Mouse (Mus musculus) intestine, postnatal 0 days (tissue): ENCODE results near the gene Map7d1. TPM values are rescaled to one million over a fixed set of nuclear protein-coding genes. Genes with fewer than 3 reads are reported as not detected.

Source experiments
- ATAC-seq: fragments of 200-750 bp; cut with Nextera tagmentation; 2 replicates; pipeline ENCODE4 v1.8.0; 2017; ENCODE audit warnings: mild to moderate bottlenecking, moderate TSS enrichment, moderate library complexity
- H3K27ac ChIP-seq: fragments of 300-500 bp; sonication (generic); 2 replicates; pipeline ENCODE4 v1.5.1; 2014; ENCODE audit warnings: mild to moderate bottlenecking, low read depth, low read length, moderate library complexity
- H3K27me3 ChIP-seq: fragments of 300-500 bp; sonication (generic); replicated peaks from 2 replicates; pipeline ENCODE4 v1.6.1; 2014; ENCODE audit warnings: low read length, mixed read lengths; ENCODE audit not compliant: control insufficient read depth, insufficient read depth
- H3K36me3 ChIP-seq: fragments of 300-500 bp; sonication (generic); 2 replicates; pipeline ENCODE4 v1.6.1; 2014; ENCODE audit warnings: mild to moderate bottlenecking, moderate library complexity; ENCODE audit not compliant: control insufficient read depth, insufficient read depth
- H3K4me1 ChIP-seq: fragments of 300-500 bp; sonication (generic); replicated peaks from 2 replicates; pipeline ENCODE4 v1.6.1; 2014; ENCODE audit warnings: antibody characterized with exemption, low read length, mixed read lengths; ENCODE audit not compliant: control insufficient read depth, insufficient read depth
- H3K4me2 ChIP-seq: fragments of 300-500 bp; sonication (generic); replicated peaks from 2 replicates; pipeline ENCODE4 v1.6.1; 2014; ENCODE audit warnings: low read depth, mild to moderate bottlenecking, moderate library complexity
- H3K4me3 ChIP-seq: fragments of 300-500 bp; sonication (generic); 2 replicates; pipeline ENCODE4 v1.5.1; 2014; ENCODE audit warnings: low read depth, low read length
- H3K9ac ChIP-seq: fragments of 300-500 bp; sonication (generic); 2 replicates; pipeline ENCODE4 v1.6.1; 2014; ENCODE audit warnings: mild to moderate bottlenecking, low read depth, low read length
- H3K9me3 ChIP-seq: fragments of 300-500 bp; sonication (generic); 2 replicates; pipeline ENCODE4 v1.6.1; 2016; ENCODE audit warnings: mixed run types; ENCODE audit not compliant: control insufficient read depth
- CTCF ChIP-seq: sonication (generic); IDR thresholded peaks from 2 replicates; pipeline ENCODE4 v1.5.1; 2016; ENCODE audit warnings: low read depth, mild to moderate bottlenecking, control low read depth, antibody characterized with exemption, moderate library complexity
- WGBS: fragments of 180-500 bp; shearing (Covaris S2); extraction: QIAGEN DNeasy Blood & Tissue Kit; methylation state at CpG from one replicate; pipeline ENCODE4 v1.1.7; 2014; 5-methylcytosine and 5-hydroxymethylcytosine counted together
- polyA plus RNA-seq: library from polyadenylated mRNA; unstranded; fragments of >200 nt; fragmentation: Nextera tagmentation; extraction: Ambion mirVana; gene quantifications from 2 replicates; pipeline ENCODE4 v1.2.1, GENCODE M21; 2015

The Map7d1 gene
- polyA plus RNA-seq, 1 experiment from 2014 or later: 12.2 TPM

GRCm38 (mm10) chr4:126296617-126297101 is 40.5 kb upstream of the Map7d1 start:
- Histone ChIP-seq H3K4me3 (peak overlapping the region; percentile 26), H3K4me1 (peaks cover 13% of the 10 kb centered on the region; the same call in 1 of the 2 replicates), H3K4me2 (peak overlapping the region; percentile 67), H3K9ac (peak overlapping the region; percentile 48), H3K36me3 (no peaks in the 10 kb centered on the region), H3K9me3 (no peaks in the 10 kb centered on the region), H3K27me3 (peaks cover 32% of the 10 kb centered on the region), H3K27ac (no peak overlapping the region)
- WGBS: under 1% methylated on average over 34 of the region's 34 CpGs
- 0 out of 2 replicates have a peak, but pooled peaks have one; percentile 32 for TF ChIP-seq CTCF
- peak; percentile 35; the same call in 1 of the 2 replicates for ATAC-seq

GRCm38 (mm10) chr4:126295937-126296336 is 39.8 kb upstream of the Map7d1 start:
- Histone ChIP-seq H3K27me3 (peaks cover 25% of the 10 kb centered on the region), H3K9me3 (no peaks in the 10 kb centered on the region), H3K27ac (no peak overlapping the region), H3K36me3 (no peaks in the 10 kb centered on the region), H3K9ac (no peak overlapping the region), H3K4me3 (no peak overlapping the region), H3K4me2 (no peak overlapping the region; the same call in 1 of the 2 replicates), H3K4me1 (0 out of 2 replicates have a peak, but pooled peaks cover 7% of the 10 kb centered on the region)
- no peak for TF ChIP-seq CTCF
- ATAC-seq: no peak
- 53% methylated on average over 4 of the region's 4 CpGs for WGBS

DNA sequence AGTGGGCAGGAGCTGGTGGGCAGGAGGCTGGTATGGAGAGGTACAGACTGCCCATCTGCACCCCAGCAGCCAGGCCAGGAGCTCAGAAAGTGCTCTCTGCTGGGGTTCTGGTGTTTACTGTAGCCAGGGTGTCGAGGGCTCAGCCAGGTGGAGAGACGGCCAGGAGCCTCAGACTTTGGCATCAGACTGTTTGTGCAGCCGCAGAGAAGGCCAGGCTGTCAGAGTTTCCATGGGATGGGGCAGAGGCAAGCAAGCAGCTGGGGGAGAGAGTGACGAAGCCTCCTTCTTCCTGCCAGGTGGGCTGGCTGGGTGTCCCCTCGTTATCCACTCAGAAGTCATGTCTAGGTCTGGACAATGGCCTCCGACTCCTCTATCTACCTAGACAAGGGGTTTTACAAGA is 39.0 kb upstream of the Map7d1 start:
- H3K27ac ChIP-seq: no peak overlapping the region
- H3K9me3 ChIP-seq: no peaks in the 10 kb centered on the region
- H3K36me3 ChIP-seq: no peaks in the 10 kb centered on the region
- no peak overlapping the region for H3K4me2 ChIP-seq
- 70% methylated on average over 6 of the region's 6 CpGs for WGBS
- no peak overlapping the region for H3K4me3 ChIP-seq
- H3K4me1 ChIP-seq: 0 out of 2 replicates have a peak, but pooled peaks cover 6% of the 10 kb centered on the region
- peaks cover 20% of the 10 kb centered on the region for H3K27me3 ChIP-seq
- ATAC-seq: no peak
- H3K9ac ChIP-seq: no peak overlapping the region
- no peak for TF ChIP-seq CTCF

DNA sequence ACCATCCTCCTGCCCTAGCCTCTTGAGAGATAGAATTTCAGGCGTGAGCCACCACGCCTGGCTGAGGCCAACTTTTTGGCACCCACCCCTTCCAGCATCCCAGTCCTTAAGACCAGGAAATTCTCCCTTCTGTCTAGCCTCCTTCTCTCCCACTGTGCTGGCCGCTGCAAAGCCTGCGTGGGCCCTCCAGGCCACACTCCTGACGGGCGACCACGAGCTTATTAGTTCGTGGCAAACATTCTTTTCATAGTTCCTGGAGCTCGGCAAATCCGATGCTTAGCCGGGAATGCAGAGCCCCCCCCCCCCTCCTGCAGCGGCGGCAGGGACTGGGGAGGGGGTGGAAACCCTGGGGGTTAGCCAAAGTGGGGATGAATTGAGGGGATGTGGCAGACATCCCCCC is 35.1 kb upstream of the Map7d1 start:
- H3K9ac ChIP-seq: no peak overlapping the region
- no peaks in the 10 kb centered on the region for H3K36me3 ChIP-seq
- 23% methylated on average over 13 of the region's 13 CpGs for WGBS
- H3K27me3 ChIP-seq: peaks cover 27% of the 10 kb centered on the region
- H3K4me3 ChIP-seq: no peak overlapping the region
- no peak overlapping the region for H3K4me2 ChIP-seq
- ATAC-seq: no peak
- TF ChIP-seq CTCF: no peak
- no peaks in the 10 kb centered on the region for H3K9me3 ChIP-seq
- H3K4me1 ChIP-seq: no peaks in the 10 kb centered on the region; the same call in 1 of the 2 replicates
- H3K27ac ChIP-seq: no peak overlapping the region

GRCm38 (mm10) chr4:126290314-126290713 is 34.2 kb upstream of the Map7d1 start:
- TF ChIP-seq CTCF: no peak
- no peaks in the 10 kb centered on the region; the same call in 1 of the 2 replicates for H3K4me1 ChIP-seq
- H3K9me3 ChIP-seq: no peaks in the 10 kb centered on the region
- no peak overlapping the region for H3K9ac ChIP-seq
- no peak overlapping the region for H3K4me2 ChIP-seq
- no peaks in the 10 kb centered on the region for H3K36me3 ChIP-seq
- ATAC-seq: no peak
- no peak overlapping the region for H3K27ac ChIP-seq
- 82% methylated on average over 8 of the region's 8 CpGs for WGBS
- H3K27me3 ChIP-seq: peaks cover 34% of the 10 kb centered on the region
- H3K4me3 ChIP-seq: no peak overlapping the region

- no peak for TF ChIP-seq CTCF
- no peaks in the 10 kb centered on the region; the same call in 1 of the 2 replicates for H3K4me1 ChIP-seq
- no peaks in the 10 kb centered on the region for H3K9me3 ChIP-seq
- 0 out of 2 replicates have a peak overlapping the region, but pooled peaks have one; percentile 21 for H3K4me2 ChIP-seq
- no peaks in the 10 kb centered on the region for H3K36me3 ChIP-seq
- H3K4me3 ChIP-seq: no peak overlapping the region
- no peak overlapping the region for H3K27ac ChIP-seq
- 41% methylated on average over 17 of the region's 17 CpGs for WGBS
- H3K9ac ChIP-seq: no peak overlapping the region
- ATAC-seq: no peak
- peaks cover 47% of the 10 kb centered on the region for H3K27me3 ChIP-seq
Observed at GRCm38 (mm10) chr4:126288085-126288666, 32.0 kb upstream of the Map7d1 start.
